Mouse (Mus musculus) mouse embryonic stem cell (cell line): ENCODE measurements around the gene Olfr976.
"Not testable (repeated sequence)": the region's sequence is repeated elsewhere in the genome, so short reads cannot be mapped to it uniquely, and the experiment has no call there.

ENCODE experiments used
- in situ Hi-C, 2 experiments: fragments of 300-500 bp; cut with MboI; formaldehyde crosslinking; loops; 1 replicate in 1 of 2; 3 replicates in 1 of 2; pipeline ENCODE4 v1.14.3; 2019 to 2020; ENCODE audit warnings: low sequenced_read_pairs in 2 of 2, low pct_unique_long_range_greater_than_20kb in 1 of 2, mixed read lengths in 1 of 2; ENCODE audit not compliant: unreplicated experiment in 1 of 2

Olfr976 gene

DNA sequence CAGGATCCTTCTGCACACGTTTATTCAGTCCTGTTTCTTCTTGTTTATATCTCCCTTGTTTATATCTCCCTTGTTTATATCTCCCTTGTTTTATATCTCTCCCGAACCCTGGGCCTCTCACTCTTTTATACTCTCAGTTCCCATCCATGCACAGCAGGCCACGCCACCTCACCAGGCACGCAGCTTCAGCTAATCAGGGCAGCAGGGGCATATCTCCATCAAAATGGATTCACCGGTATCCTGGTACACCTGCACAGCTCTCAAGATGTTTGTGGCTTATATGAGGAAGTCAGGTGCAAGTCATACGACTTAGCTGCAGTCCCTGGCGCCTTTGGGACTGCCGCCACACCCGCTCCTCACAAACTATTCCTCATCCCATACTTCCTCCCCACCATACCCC, at the start of gene Olfr976:
Gene Olfr976 (minus strand): TSS at position 101 of the 400 bp plus-strand sequence.
- in situ Hi-C loops: not testable (repeated sequence)

DNA sequence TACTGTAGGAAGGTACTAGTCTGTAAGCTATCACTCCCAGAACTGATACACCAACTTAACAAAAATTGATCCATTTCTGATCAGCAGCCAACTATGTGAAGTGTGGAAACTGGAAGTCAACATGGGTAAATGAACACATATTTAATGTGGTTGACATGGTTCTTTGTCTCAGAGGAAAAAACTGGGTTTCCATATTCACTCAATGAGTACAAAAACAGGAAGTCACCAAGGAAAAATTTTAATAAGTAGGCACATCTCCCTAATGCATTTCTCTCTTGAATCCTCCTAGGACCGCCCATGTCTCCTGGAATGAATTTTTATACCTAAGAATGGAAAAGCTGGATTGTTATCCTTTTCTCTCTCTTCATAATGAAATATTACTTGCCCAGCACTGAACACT, 48.5 kb upstream of the Olfr976 start, which contains the start of gene Olfr980:
Gene Olfr980 (minus strand): TSS at position 101 of the 400 bp plus-strand sequence.
- in situ Hi-C loops: no loop called here

DNA sequence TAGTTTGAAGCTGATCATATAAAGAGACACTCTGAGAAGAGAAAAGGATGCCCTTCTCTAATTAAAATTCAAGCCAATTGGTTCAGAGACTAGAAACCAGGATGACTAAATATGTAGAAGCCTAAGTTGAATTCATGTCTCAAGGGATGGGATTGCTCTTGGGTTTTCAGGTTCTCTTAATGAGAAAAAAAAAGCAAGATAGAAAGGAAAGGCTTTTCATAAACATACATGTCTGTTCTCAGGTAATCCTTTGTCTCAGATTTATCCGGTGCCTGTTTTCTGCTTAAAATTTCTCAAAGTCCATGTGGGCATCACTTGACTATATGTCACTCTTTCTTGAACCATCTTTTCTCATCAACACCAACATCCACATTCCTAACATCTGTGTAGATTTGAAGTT, 42.4 kb upstream of the Olfr976 start, which contains the start of gene Olfr979:
Gene Olfr979 (minus strand): TSS at position 101 of the 400 bp plus-strand sequence.
- in situ Hi-C loops: no loop called here

- in situ Hi-C loops: no loop called here
These were observed 30.9 kb upstream of the Olfr976 start, which contains the start of gene Olfr978 for GRCm38 (mm10) chr9:39991813-39992212. Gene Olfr978 (plus strand): TSS chr9:39992113.

DNA sequence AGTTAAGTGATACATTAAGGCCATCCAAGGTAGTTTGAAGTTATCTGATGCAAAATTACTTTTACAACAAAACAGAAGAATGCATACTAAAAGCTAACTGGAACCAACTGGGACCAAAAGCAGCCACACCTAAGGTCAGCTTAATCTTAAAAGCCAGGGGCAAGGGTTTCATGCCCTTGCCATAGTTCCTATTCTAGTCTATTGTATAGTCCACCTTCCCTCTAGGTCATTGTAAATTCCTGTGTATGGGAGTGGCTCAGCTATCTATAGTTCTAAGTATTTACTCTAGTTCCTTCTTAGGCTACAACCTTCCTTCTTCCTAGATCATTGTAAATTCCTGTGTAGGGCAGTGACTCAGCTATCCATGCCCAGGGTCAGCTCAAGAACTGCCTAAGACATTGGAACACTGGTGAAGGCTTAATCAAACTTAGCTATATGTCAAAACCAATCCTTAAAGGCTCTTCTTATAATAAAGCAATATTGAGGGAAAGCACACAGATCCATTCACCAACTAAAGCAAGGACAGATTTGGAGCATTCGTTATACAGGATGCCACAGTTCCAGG, 15.7 kb upstream of the Olfr976 start:
- in situ Hi-C loops: not testable (repeated sequence)

- in situ Hi-C loops: no loop called here
These were observed 9.0 kb downstream of the Olfr976 start, which contains the start of gene Olfr975 for GRCm38 (mm10) chr9:39951946-39952345. Gene Olfr975 (minus strand): TSS chr9:39952046.

GRCm38 (mm10) chr9:39937201-39937600, 23.7 kb downstream of the Olfr976 start, which contains the start of gene Olfr974:
Gene Olfr974 (plus strand): TSS chr9:39937501.
- in situ Hi-C loops: no loop called here

GRCm38 (mm10) chr9:39928837-39929236, 32.1 kb downstream of the Olfr976 start:
- in situ Hi-C loops: not testable (repeated sequence)

- in situ Hi-C loops: not testable (repeated sequence)
These were observed 32.7 kb downstream of the Olfr976 start for GRCm38 (mm10) chr9:39927975-39928836.

GRCm38 (mm10) chr9:39909939-39910338, 51.0 kb downstream of the Olfr976 start:
- in situ Hi-C loops: no loop called here

- in situ Hi-C loops: no loop called here
These were observed 53.9 kb downstream of the Olfr976 start, which contains the start of gene Olfr229 for GRCm38 (mm10) chr9:39907036-39907435. Gene Olfr229 (plus strand): TSS chr9:39907336.

- in situ Hi-C loops: no loop called here
These were observed 55.8 kb downstream of the Olfr976 start for GRCm38 (mm10) chr9:39905106-39905505.
